Mouse (Mus musculus) heart, embryonic 12.5 days (tissue): ENCODE measurements around the gene Plgrkt. TPM values are rescaled to one million over a fixed set of nuclear protein-coding genes. Genes with fewer than 3 reads are reported as not detected.

Experiments used
- ATAC-seq: fragments of 200-750 bp; cut with Nextera tagmentation; 2 replicates; pipeline ENCODE4 v1.8.0; 2017; ENCODE audit warnings: moderate TSS enrichment, moderate library complexity; ENCODE audit not compliant: insufficient number of reproducible peaks, low FRiP score
- H3K27ac ChIP-seq: fragments of 300-500 bp; sonication (generic); 2 replicates; pipeline ENCODE4 v1.5.1; 2016; ENCODE audit warnings: mild to moderate bottlenecking, moderate library complexity; ENCODE audit not compliant: poor library complexity, severe bottlenecking
- H3K27me3 ChIP-seq: fragments of 300-500 bp; sonication (generic); replicated peaks from 2 replicates; pipeline ENCODE4 v1.6.1; 2016; ENCODE audit warnings: mild to moderate bottlenecking, moderate library complexity
- H3K36me3 ChIP-seq: fragments of 300-500 bp; sonication (generic); 2 replicates; pipeline ENCODE4 v1.6.1; 2016; ENCODE audit warnings: mild to moderate bottlenecking, moderate library complexity
- H3K4me1 ChIP-seq: fragments of 300-500 bp; sonication (generic); replicated peaks from 2 replicates; pipeline ENCODE4 v1.6.1; 2016; ENCODE audit warnings: mild to moderate bottlenecking
- H3K4me2 ChIP-seq: fragments of 300-500 bp; sonication (generic); 2 replicates; pipeline ENCODE4 v1.6.1; 2016; ENCODE audit warnings: mild to moderate bottlenecking, moderate library complexity
- H3K4me3 ChIP-seq: fragments of 300-500 bp; sonication (generic); 2 replicates; pipeline ENCODE4 v1.5.1; 2016; ENCODE audit warnings: mild to moderate bottlenecking
- H3K9ac ChIP-seq: fragments of 300-500 bp; sonication (generic); 2 replicates; pipeline ENCODE4 v1.6.1; 2016; ENCODE audit warnings: mild to moderate bottlenecking, moderate library complexity
- H3K9me3 ChIP-seq: fragments of 300-500 bp; sonication (generic); replicated peaks from 2 replicates; pipeline ENCODE4 v1.6.1; 2016; ENCODE audit warnings: mild to moderate bottlenecking, moderate library complexity
- WGBS: fragments of 180-500 bp; shearing (Covaris S2); methylation state at CpG from one replicate; pipeline ENCODE4 v1.1.7; 2016; 5-methylcytosine and 5-hydroxymethylcytosine counted together
- polyA plus RNA-seq: library from polyadenylated mRNA; unstranded; fragments of >200 nt; fragmentation: Nextera tagmentation; extraction: Ambion mirVana; gene quantifications from 2 replicates; pipeline ENCODE4 v1.2.1, GENCODE M21; 2016

The Plgrkt gene
- polyA plus RNA-seq, 1 experiment from 2014 or later = 41.1 TPM

GRCm38 (mm10) chr19:29350991-29351390, 16.2 kb downstream of the Plgrkt start:
- Histone ChIP-seq H3K9ac (no peak overlapping the region), H3K36me3 (peaks cover 15% of the 10 kb centered on the region), H3K9me3 (no peaks in the 10 kb centered on the region), H3K27ac (no peak overlapping the region), H3K27me3 (no peaks in the 10 kb centered on the region), H3K4me1 (no peaks in the 10 kb centered on the region), H3K4me2 (no peak overlapping the region), H3K4me3 (no peak overlapping the region)
- 53% methylated on average over 5 of the region's 5 CpGs for WGBS
- no peak for ATAC-seq

- Histone ChIP-seq H3K9me3 (no peaks in the 10 kb centered on the region), H3K27me3 (no peaks in the 10 kb centered on the region), H3K4me3 (no peak overlapping the region), H3K27ac (no peak overlapping the region), H3K9ac (no peak overlapping the region), H3K4me2 (no peak overlapping the region), H3K4me1 (no peaks in the 10 kb centered on the region), H3K36me3 (peaks cover 6% of the 10 kb centered on the region)
- ATAC-seq = no peak
- whole genome bisulfite sequencing = 85% methylated on average over 6 of the region's 6 CpGs
Observed at GRCm38 (mm10) chr19:29345636-29346035, 21.6 kb downstream of the Plgrkt start.

- ATAC-seq = no peak
- Histone ChIP-seq H3K4me2 (no peak overlapping the region), H3K27ac (no peak overlapping the region), H3K9me3 (no peaks in the 10 kb centered on the region), H3K4me3 (no peak overlapping the region), H3K36me3 (peaks cover 2% of the 10 kb centered on the region), H3K9ac (no peak overlapping the region), H3K27me3 (no peaks in the 10 kb centered on the region), H3K4me1 (no peaks in the 10 kb centered on the region)
Observed at GRCm38 (mm10) chr19:29344868-29345267, 22.3 kb downstream of the Plgrkt start.

- Histone ChIP-seq H3K9me3 (no peaks in the 10 kb centered on the region), H3K27ac (no peak overlapping the region), H3K36me3 (no peaks in the 10 kb centered on the region), H3K4me2 (no peak overlapping the region), H3K9ac (no peak overlapping the region), H3K4me3 (no peak overlapping the region), H3K27me3 (no peaks in the 10 kb centered on the region), H3K4me1 (no peaks in the 10 kb centered on the region)
- 69% methylated on average over 6 of the region's 6 CpGs for WGBS
- ATAC-seq = no peak
Observed at GRCm38 (mm10) chr19:29342281-29342680, 24.9 kb downstream of the Plgrkt start.

GRCm38 (mm10) chr19:29341029-29341428, 26.2 kb downstream of the Plgrkt start:
- Histone ChIP-seq H3K4me2 (no peak overlapping the region), H3K9me3 (no peaks in the 10 kb centered on the region), H3K9ac (no peak overlapping the region), H3K4me1 (no peaks in the 10 kb centered on the region), H3K27me3 (no peaks in the 10 kb centered on the region), H3K27ac (no peak overlapping the region), H3K4me3 (no peak overlapping the region), H3K36me3 (no peaks in the 10 kb centered on the region)
- 75% methylated on average over 4 of the region's 4 CpGs for WGBS
- ATAC-seq = no peak

GRCm38 (mm10) chr19:29336624-29337023, 30.6 kb downstream of the Plgrkt start:
- Histone ChIP-seq H3K4me1 (peaks cover 7% of the 10 kb centered on the region; the same call in 1 of the 2 replicates), H3K4me3 (no peak overlapping the region), H3K4me2 (no peak overlapping the region), H3K27ac (no peak overlapping the region), H3K27me3 (no peaks in the 10 kb centered on the region), H3K9me3 (no peaks in the 10 kb centered on the region), H3K36me3 (no peaks in the 10 kb centered on the region), H3K9ac (no peak overlapping the region)
- 84% methylated on average over 2 of the region's 2 CpGs for WGBS
- ATAC-seq = no peak

- Histone ChIP-seq H3K4me2 (peak within 1 kb of the TSS; percentile 90), H3K36me3 (no peaks in the 10 kb centered on the region), H3K4me1 (peaks cover 7% of the 10 kb centered on the region; the same call in 1 of the 2 replicates), H3K4me3 (peak within 1 kb of the TSS; percentile 50), H3K27ac (no peak within 1 kb of the TSS), H3K9me3 (no peaks in the 10 kb centered on the region), H3K9ac (peak within 1 kb of the TSS; percentile 75), H3K27me3 (no peaks in the 10 kb centered on the region)
- ATAC-seq = peak; percentile 25; the same call in 1 of the 2 replicates
- WGBS = 2% methylated on average over 23 of the region's 23 CpGs
Observed at GRCm38 (mm10) chr19:29334068-29334745, 33.0 kb downstream of the Plgrkt start, which contains the start of gene Rln1. TSS of gene Rln1 (minus strand) at chr19:29334670.

- no peak overlapping the region for H3K9ac ChIP-seq
- no peaks in the 10 kb centered on the region for H3K36me3 ChIP-seq
- 0 out of 2 replicates have a peak, but pooled peaks cover 3% of the 10 kb centered on the region for H3K4me1 ChIP-seq
- no peak overlapping the region for H3K27ac ChIP-seq
- WGBS = 76% methylated on average over 13 of the region's 13 CpGs
- H3K4me3 ChIP-seq = no peak overlapping the region
- no peak overlapping the region for H3K4me2 ChIP-seq
- H3K9me3 ChIP-seq = no peaks in the 10 kb centered on the region
- H3K27me3 ChIP-seq = 0 out of 2 replicates have a peak, but pooled peaks cover 5% of the 10 kb centered on the region
- no peak for ATAC-seq
Observed at GRCm38 (mm10) chr19:29326822-29327552, 40.2 kb downstream of the Plgrkt start.

- 86% methylated on average over 4 of the region's 4 CpGs for WGBS
- 0 out of 2 replicates have a peak, but pooled peaks cover 5% of the 10 kb centered on the region for H3K27me3 ChIP-seq
- H3K36me3 ChIP-seq = no peaks in the 10 kb centered on the region
- no peak overlapping the region for H3K9ac ChIP-seq
- no peak for ATAC-seq
- no peak overlapping the region for H3K27ac ChIP-seq
- H3K4me2 ChIP-seq = no peak overlapping the region
- H3K4me1 ChIP-seq = 0 out of 2 replicates have a peak, but pooled peaks cover 3% of the 10 kb centered on the region
- no peak overlapping the region for H3K4me3 ChIP-seq
- no peaks in the 10 kb centered on the region for H3K9me3 ChIP-seq
Observed at GRCm38 (mm10) chr19:29326396-29326795, 40.8 kb downstream of the Plgrkt start.

- Histone ChIP-seq H3K4me2 (peak overlapping the region; percentile 91), H3K27me3 (0 out of 2 replicates have a peak, but pooled peaks cover 5% of the 10 kb centered on the region), H3K27ac (no peak overlapping the region), H3K9ac (no peak overlapping the region), H3K36me3 (no peaks in the 10 kb centered on the region), H3K9me3 (no peaks in the 10 kb centered on the region), H3K4me3 (peak overlapping the region; percentile 55; the same call in 1 of the 2 replicates), H3K4me1 (0 out of 2 replicates have a peak, but pooled peaks cover 3% of the 10 kb centered on the region)
- 58% methylated on average over 9 of the region's 9 CpGs for WGBS
- ATAC-seq = no peak
Observed at GRCm38 (mm10) chr19:29325852-29326180, 41.4 kb downstream of the Plgrkt start.

GRCm38 (mm10) chr19:29325053-29325851, 41.9 kb downstream of the Plgrkt start, which contains the start of gene Insl6:
TSS of gene Insl6 (minus strand) at chr19:29325356.
- Histone ChIP-seq H3K36me3 (no peaks in the 10 kb centered on the region), H3K9ac (peak within 1 kb of the TSS; percentile 71), H3K4me3 (peak within 1 kb of the TSS; percentile 55), H3K4me1 (0 out of 2 replicates have a peak, but pooled peaks cover 3% of the 10 kb centered on the region), H3K27me3 (0 out of 2 replicates have a peak, but pooled peaks cover 5% of the 10 kb centered on the region), H3K9me3 (no peaks in the 10 kb centered on the region), H3K27ac (no peak within 1 kb of the TSS), H3K4me2 (peak within 1 kb of the TSS; percentile 91)
- peak; percentile 91 for ATAC-seq
- 4% methylated on average over 31 of the region's 31 CpGs for WGBS
